Mouse (Mus musculus) intestine, postnatal 0 days (tissue): ENCODE measurements around the gene Vps51. TPM values are rescaled to one million over a fixed set of nuclear protein-coding genes. Genes with fewer than 3 reads are reported as not detected.
A peak's percentile ranks its signal among the peaks of the same experiment; 100 is the strongest.

Experiments used
- ATAC-seq: fragments of 200-750 bp; cut with Nextera tagmentation; 2 replicates; pipeline ENCODE4 v1.8.0; 2017; ENCODE audit warnings: mild to moderate bottlenecking, moderate TSS enrichment, moderate library complexity
- H3K27ac ChIP-seq: fragments of 300-500 bp; sonication (generic); 2 replicates; pipeline ENCODE4 v1.5.1; 2014; ENCODE audit warnings: mild to moderate bottlenecking, low read depth, low read length, moderate library complexity
- H3K27me3 ChIP-seq: fragments of 300-500 bp; sonication (generic); replicated peaks from 2 replicates; pipeline ENCODE4 v1.6.1; 2014; ENCODE audit warnings: low read length, mixed read lengths; ENCODE audit not compliant: control insufficient read depth, insufficient read depth
- H3K36me3 ChIP-seq: fragments of 300-500 bp; sonication (generic); 2 replicates; pipeline ENCODE4 v1.6.1; 2014; ENCODE audit warnings: mild to moderate bottlenecking, moderate library complexity; ENCODE audit not compliant: control insufficient read depth, insufficient read depth
- H3K4me1 ChIP-seq: fragments of 300-500 bp; sonication (generic); replicated peaks from 2 replicates; pipeline ENCODE4 v1.6.1; 2014; ENCODE audit warnings: antibody characterized with exemption, low read length, mixed read lengths; ENCODE audit not compliant: control insufficient read depth, insufficient read depth
- H3K4me2 ChIP-seq: fragments of 300-500 bp; sonication (generic); replicated peaks from 2 replicates; pipeline ENCODE4 v1.6.1; 2014; ENCODE audit warnings: low read depth, mild to moderate bottlenecking, moderate library complexity
- H3K4me3 ChIP-seq: fragments of 300-500 bp; sonication (generic); 2 replicates; pipeline ENCODE4 v1.5.1; 2014; ENCODE audit warnings: low read depth, low read length
- H3K9ac ChIP-seq: fragments of 300-500 bp; sonication (generic); 2 replicates; pipeline ENCODE4 v1.6.1; 2014; ENCODE audit warnings: mild to moderate bottlenecking, low read depth, low read length
- H3K9me3 ChIP-seq: fragments of 300-500 bp; sonication (generic); 2 replicates; pipeline ENCODE4 v1.6.1; 2016; ENCODE audit warnings: mixed run types; ENCODE audit not compliant: control insufficient read depth
- CTCF ChIP-seq: sonication (generic); IDR thresholded peaks from 2 replicates; pipeline ENCODE4 v1.5.1; 2016; ENCODE audit warnings: low read depth, mild to moderate bottlenecking, control low read depth, antibody characterized with exemption, moderate library complexity
- WGBS: fragments of 180-500 bp; shearing (Covaris S2); extraction: QIAGEN DNeasy Blood & Tissue Kit; methylation state at CpG from one replicate; pipeline ENCODE4 v1.1.7; 2014; 5-methylcytosine and 5-hydroxymethylcytosine counted together
- polyA plus RNA-seq: library from polyadenylated mRNA; unstranded; fragments of >200 nt; fragmentation: Nextera tagmentation; extraction: Ambion mirVana; gene quantifications from 2 replicates; pipeline ENCODE4 v1.2.1, GENCODE M21; 2015

Vps51 gene
- polyA plus RNA-seq: 35.9 and 42.4 TPM in 2 replicates

DNA sequence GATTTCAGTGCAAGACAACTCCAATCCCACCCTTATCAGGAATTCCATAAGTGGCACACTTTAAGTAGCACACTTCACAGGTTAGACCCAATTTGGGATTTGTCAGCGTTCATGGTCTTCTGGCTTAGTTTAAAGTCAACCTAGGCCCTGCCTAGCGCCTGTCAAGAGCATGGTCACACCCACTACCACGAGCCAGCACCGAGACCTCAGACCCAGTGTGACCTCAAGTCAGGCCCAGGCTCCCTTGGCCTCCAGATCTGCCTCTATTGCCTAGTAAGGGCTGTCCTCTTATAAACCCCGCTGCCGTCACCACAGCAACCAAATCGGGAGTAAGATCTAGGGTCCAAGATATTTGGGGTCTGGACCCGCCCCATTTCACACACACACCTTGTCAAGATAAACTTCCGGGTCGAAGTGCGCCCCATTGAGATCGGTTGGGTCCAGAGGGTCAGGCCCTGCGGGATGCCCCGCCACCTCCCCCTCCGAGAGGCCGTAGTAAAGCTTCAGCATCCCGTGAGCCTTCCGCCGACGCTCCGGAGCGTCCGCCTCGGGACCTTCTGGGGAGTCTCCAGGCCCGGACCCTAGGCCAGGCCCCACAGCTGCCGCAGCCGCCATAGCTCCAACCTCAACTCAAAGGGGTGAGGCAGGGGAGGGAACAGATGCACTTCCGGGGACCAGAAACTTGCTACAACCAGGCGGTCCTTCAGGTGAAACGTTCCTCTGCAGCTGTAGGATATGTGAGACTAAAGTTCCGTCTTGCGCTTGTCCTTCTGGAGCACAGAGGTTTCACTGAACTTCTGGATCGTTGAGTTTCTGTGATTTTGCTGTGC is at the start of gene Vps51:
Vps51 (minus strand) TSS at position 668 of the 830 bp plus-strand sequence.
- H3K4me3 ChIP-seq: peak within 1 kb of the TSS; percentile 86
- no peaks in the 10 kb centered on the region for H3K9me3 ChIP-seq
- TF ChIP-seq CTCF: no peak
- no peaks in the 10 kb centered on the region for H3K27me3 ChIP-seq
- H3K4me2 ChIP-seq: peak within 1 kb of the TSS; percentile 87
- peak within 1 kb of the TSS; percentile 84 for H3K27ac ChIP-seq
- H3K4me1 ChIP-seq: 0 out of 2 replicates have a peak, but pooled peaks cover 5% of the 10 kb centered on the region
- peak within 1 kb of the TSS; percentile 78 for H3K9ac ChIP-seq
- peaks cover 26% of the 10 kb centered on the region for H3K36me3 ChIP-seq
- under 1% methylated on average over 33 of the region's 33 CpGs for WGBS
- ATAC-seq: peak; percentile 86

GRCm38 (mm10) chr19:6126289-6126688 is 49.3 kb upstream of the Vps51 start:
- H3K4me2 ChIP-seq: no peak overlapping the region
- no peaks in the 10 kb centered on the region for H3K9me3 ChIP-seq
- peak; percentile 85 for TF ChIP-seq CTCF
- no peak overlapping the region for H3K9ac ChIP-seq
- no peaks in the 10 kb centered on the region for H3K4me1 ChIP-seq
- WGBS: 27% methylated on average over 4 of the region's 4 CpGs
- H3K4me3 ChIP-seq: no peak overlapping the region
- no peaks in the 10 kb centered on the region for H3K36me3 ChIP-seq
- H3K27me3 ChIP-seq: no peaks in the 10 kb centered on the region
- no peak overlapping the region for H3K27ac ChIP-seq
- ATAC-seq: no peak

- no peak for ATAC-seq
- WGBS: 75% methylated on average over 2 of the region's 2 CpGs
These were observed 47.9 kb upstream of the Vps51 start for GRCm38 (mm10) chr19:6124898-6125297.

GRCm38 (mm10) chr19:6123330-6123729 is 46.3 kb upstream of the Vps51 start:
- H3K36me3 ChIP-seq: no peaks in the 10 kb centered on the region
- H3K27ac ChIP-seq: peak overlapping the region; percentile 29
- no peaks in the 10 kb centered on the region for H3K9me3 ChIP-seq
- no peak overlapping the region for H3K9ac ChIP-seq
- no peak overlapping the region for H3K4me2 ChIP-seq
- ATAC-seq: peak; percentile 59
- H3K4me3 ChIP-seq: no peak overlapping the region
- TF ChIP-seq CTCF: no peak
- WGBS: 49% methylated on average over 8 of the region's 8 CpGs
- H3K4me1 ChIP-seq: no peaks in the 10 kb centered on the region
- no peaks in the 10 kb centered on the region for H3K27me3 ChIP-seq

More at GRCm38 (mm10) chr19:6124898-6125297, 47.9 kb upstream of the Vps51 start:
- H3K36me3 ChIP-seq: no peaks in the 10 kb centered on the region
- no peaks in the 10 kb centered on the region for H3K4me1 ChIP-seq
- H3K9ac ChIP-seq: no peak overlapping the region
- H3K9me3 ChIP-seq: no peaks in the 10 kb centered on the region
- no peaks in the 10 kb centered on the region for H3K27me3 ChIP-seq
- no peak for TF ChIP-seq CTCF
- no peak overlapping the region for H3K4me2 ChIP-seq
- no peak overlapping the region for H3K27ac ChIP-seq
- H3K4me3 ChIP-seq: no peak overlapping the region

DNA sequence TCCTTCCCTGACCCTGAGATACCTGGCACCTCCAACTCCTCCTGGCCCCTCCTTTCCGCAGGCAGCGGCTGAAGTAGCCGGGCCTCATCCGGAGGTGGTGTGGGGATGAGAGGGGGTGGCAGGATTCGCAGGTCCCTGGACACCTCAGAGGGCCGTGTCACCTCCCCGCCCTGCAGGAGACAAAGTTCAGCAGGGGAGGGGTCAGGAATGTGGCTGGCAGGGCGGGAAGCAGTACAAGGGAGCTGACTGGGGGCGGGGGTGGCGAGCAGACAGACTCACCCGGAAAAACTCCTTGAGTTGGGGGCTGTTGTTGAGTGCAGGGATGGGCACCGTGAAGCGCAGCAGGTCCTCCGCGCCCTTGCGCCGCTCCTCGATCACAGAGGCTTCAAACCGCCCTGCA is 44.7 kb upstream of the Vps51 start:
- Histone ChIP-seq H3K36me3 (no peaks in the 10 kb centered on the region), H3K9me3 (no peaks in the 10 kb centered on the region), H3K27ac (no peak overlapping the region), H3K4me1 (no peaks in the 10 kb centered on the region; the same call in 1 of the 2 replicates), H3K4me3 (no peak overlapping the region), H3K9ac (no peak overlapping the region), H3K4me2 (0 out of 2 replicates have a peak overlapping the region, but pooled peaks have one; percentile 17), H3K27me3 (no peaks in the 10 kb centered on the region)
- no peak for ATAC-seq
- TF ChIP-seq CTCF: no peak
- WGBS: 26% methylated on average over 17 of the region's 19 CpGs

GRCm38 (mm10) chr19:6118677-6119185 is 41.7 kb upstream of the Vps51 start:
- ATAC-seq: 0 out of 2 replicates have a peak, but pooled peaks have one; percentile 1
- under 1% methylated on average over 8 of the region's 8 CpGs for WGBS
- H3K27me3 ChIP-seq: no peaks in the 10 kb centered on the region
- H3K9me3 ChIP-seq: no peaks in the 10 kb centered on the region
- H3K4me1 ChIP-seq: no peaks in the 10 kb centered on the region; the same call in 1 of the 2 replicates
- peaks cover 27% of the 10 kb centered on the region for H3K36me3 ChIP-seq
- peak overlapping the region; percentile 98 for H3K4me2 ChIP-seq
- no peak for TF ChIP-seq CTCF
- peak overlapping the region; percentile 73 for H3K4me3 ChIP-seq
- H3K27ac ChIP-seq: peak overlapping the region; percentile 91
- peak overlapping the region; percentile 78; the same call in 1 of the 2 replicates for H3K9ac ChIP-seq
